Mouse (Mus musculus): ENCODE data around the gene Olfr810.

The Olfr810 gene

GRCm38 (mm10) chr10:129794817-129795216, at the start of gene Olfr810:
Gene Olfr810 (minus strand): TSS chr10:129794917.
- in situ Hi-C loops (cut with MboI), result no loop called here

DNA sequence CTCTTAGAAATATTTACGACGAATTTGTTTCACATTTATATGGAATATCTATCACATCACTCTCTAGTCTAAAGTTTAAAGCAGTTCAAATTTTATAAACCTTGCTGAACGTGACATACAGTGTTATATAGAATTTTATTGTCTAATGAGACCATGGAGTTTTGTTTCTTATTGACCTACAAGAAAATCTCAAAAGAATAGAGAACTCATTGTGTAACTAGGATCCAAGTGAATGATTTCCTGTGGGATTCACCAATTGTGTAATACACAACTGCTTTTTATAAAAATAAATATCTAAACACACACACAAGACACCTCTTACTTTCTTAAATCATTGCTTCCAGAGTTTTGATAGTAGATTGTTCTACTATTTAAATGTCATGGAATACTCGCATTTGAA, 9.6 kb upstream of the Olfr810 start, which contains the start of gene Olfr811:
TSS of gene Olfr811 (minus strand) at position 101 of the 400 bp plus-strand sequence.
- in situ Hi-C loops (cut with MboI), result no loop called here

DNA sequence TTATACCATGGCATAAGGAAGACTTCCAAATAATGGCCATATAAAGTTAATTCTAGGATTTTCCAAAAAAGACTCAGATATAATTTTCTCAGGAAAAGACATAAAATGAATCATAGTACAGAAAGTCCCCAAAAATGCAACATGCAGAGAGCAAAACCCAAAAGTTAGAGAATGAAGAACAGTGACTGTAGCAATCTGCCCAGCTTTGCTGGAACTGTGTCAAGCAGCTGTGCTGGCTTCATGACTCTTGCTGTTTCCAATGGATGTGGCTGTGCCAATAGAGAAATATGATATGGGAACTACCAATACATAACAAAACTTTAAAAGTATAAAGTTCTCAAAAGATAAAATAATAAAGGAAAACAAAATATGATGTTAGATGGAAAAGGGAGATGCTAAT, 16.6 kb downstream of the Olfr810 start:
- in situ Hi-C loops (cut with MboI), result no loop called here

GRCm38 (mm10) chr10:129774338-129774737, 20.4 kb downstream of the Olfr810 start, which contains the start of gene Olfr809:
Gene Olfr809 (plus strand): TSS chr10:129774638.
- in situ Hi-C loops (cut with MboI), result no loop called here

DNA sequence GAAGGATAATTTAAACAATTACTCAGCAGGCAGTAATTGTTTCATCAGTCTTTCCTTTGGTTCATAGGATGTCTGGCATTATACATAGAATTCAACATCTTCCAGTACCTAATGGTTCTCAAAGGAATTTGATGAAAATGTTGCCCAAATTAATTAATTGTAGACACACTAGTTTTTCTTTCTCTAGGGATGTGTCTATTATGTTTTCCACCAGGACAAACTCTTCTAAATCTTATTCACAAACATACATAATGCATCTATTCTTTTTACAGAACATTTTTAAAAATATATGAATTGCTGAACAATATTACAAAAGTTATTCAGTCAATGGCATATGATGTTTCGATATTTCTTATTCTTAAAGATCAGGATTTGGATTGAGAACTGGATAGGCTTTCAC, 29.5 kb downstream of the Olfr810 start, which contains the start of gene Olfr808:
TSS of gene Olfr808 (plus strand) at position 301 of the 400 bp plus-strand sequence.
- in situ Hi-C loops (cut with MboI), result no loop called here

GRCm38 (mm10) chr10:129757693-129758092, 37.0 kb downstream of the Olfr810 start, which contains the start of gene Olfr807:
Gene Olfr807 (minus strand): TSS chr10:129757793.
- in situ Hi-C loops (cut with MboI), result no loop called here

GRCm38 (mm10) chr10:129741821-129742220, 52.9 kb downstream of the Olfr810 start, which contains the start of gene Olfr806:
Gene Olfr806 (minus strand): TSS chr10:129741921.
- in situ Hi-C loops (cut with MboI), result no loop called here

Data from mature B cell (primary cell).